Mouse (Mus musculus) midbrain, embryonic 15.5 days (tissue): Measurements from ENCODE around the gene B230217C12Rik. TPM values are rescaled to one million over a fixed set of nuclear protein-coding genes. Genes with fewer than 3 reads are reported as not detected.

Experiments used
- ATAC-seq: fragments of 200-750 bp; cut with Nextera tagmentation; replicated peaks from 2 replicates; pipeline ENCODE4 v1.8.0; 2017; ENCODE audit warnings: moderate TSS enrichment
- H3K27ac ChIP-seq: fragments of 300-500 bp; sonication (generic); 2 replicates; pipeline ENCODE4 v1.5.1; 2015; ENCODE audit warnings: mild to moderate bottlenecking, inconsistent platforms
- H3K27me3 ChIP-seq: fragments of 300-500 bp; sonication (generic); replicated peaks from 2 replicates; pipeline ENCODE4 v1.6.1; 2015; ENCODE audit warnings: inconsistent platforms
- H3K36me3 ChIP-seq: fragments of 300-500 bp; sonication (generic); replicated peaks from 2 replicates; pipeline ENCODE4 v1.6.1; 2015; ENCODE audit warnings: inconsistent platforms
- H3K4me1 ChIP-seq: fragments of 300-500 bp; sonication (generic); 2 replicates; pipeline ENCODE4 v1.6.1; 2015; ENCODE audit warnings: inconsistent platforms
- H3K4me2 ChIP-seq: fragments of 300-500 bp; sonication (generic); 2 replicates; pipeline ENCODE4 v1.6.1; 2015; ENCODE audit warnings: inconsistent platforms, mild to moderate bottlenecking, moderate library complexity
- H3K4me3 ChIP-seq: fragments of 300-500 bp; sonication (generic); 2 replicates; pipeline ENCODE4 v1.5.1; 2015; ENCODE audit warnings: mild to moderate bottlenecking, inconsistent platforms
- H3K9ac ChIP-seq: fragments of 300-500 bp; sonication (generic); 2 replicates; pipeline ENCODE4 v1.6.1; 2015; ENCODE audit warnings: mild to moderate bottlenecking, inconsistent platforms
- H3K9me3 ChIP-seq: fragments of 300-500 bp; sonication (generic); 2 replicates; pipeline ENCODE4 v1.6.1; 2016; ENCODE audit warnings: inconsistent platforms
- WGBS: fragments of 180-500 bp; shearing (Covaris S2); methylation state at CpG from one replicate; pipeline ENCODE4 v1.1.7; 2015; ENCODE audit warnings: mixed read lengths; 5-methylcytosine and 5-hydroxymethylcytosine counted together
- polyA plus RNA-seq: library from polyadenylated mRNA; unstranded; fragments of >200 nt; fragmentation: Nextera tagmentation; extraction: Ambion mirVana; gene quantifications from 2 replicates; pipeline ENCODE4 v1.2.1, GENCODE M21; 2015

Gene B230217C12Rik
- polyA plus RNA-seq, 1 experiment from 2014 or later: 33.8 TPM

DNA sequence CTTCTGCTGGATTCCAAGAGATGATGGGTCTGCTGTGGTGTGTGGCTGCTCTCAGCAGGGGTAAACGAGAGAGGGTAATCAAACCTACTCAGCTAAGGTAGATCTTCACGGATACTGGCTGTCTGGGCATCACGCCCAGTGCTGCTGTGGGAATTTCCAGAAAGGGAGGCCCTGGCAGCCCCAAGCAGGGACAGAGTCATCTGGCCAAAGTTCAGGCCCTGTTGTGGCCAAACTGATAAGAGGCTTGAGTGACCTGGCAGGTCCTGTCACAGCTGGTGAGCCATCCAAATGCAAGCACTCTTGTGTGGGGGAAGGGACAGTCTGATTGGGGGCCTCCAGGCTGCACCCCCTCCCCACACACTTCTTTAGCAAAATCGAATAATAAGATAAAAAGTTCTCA, 19.7 kb upstream of the B230217C12Rik start:
- no peaks in the 10 kb centered on the region for H3K9me3 ChIP-seq
- no peaks in the 10 kb centered on the region for H3K27me3 ChIP-seq
- no peak overlapping the region for H3K27ac ChIP-seq
- H3K36me3 ChIP-seq: peaks cover 11% of the 10 kb centered on the region; the same call in 1 of the 2 replicates
- H3K9ac ChIP-seq: no peak overlapping the region
- no peak overlapping the region for H3K4me3 ChIP-seq
- no peak for ATAC-seq
- H3K4me2 ChIP-seq: no peak overlapping the region
- 65% methylated on average over 4 of the region's 4 CpGs for WGBS
- H3K4me1 ChIP-seq: peaks cover 25% of the 10 kb centered on the region

DNA sequence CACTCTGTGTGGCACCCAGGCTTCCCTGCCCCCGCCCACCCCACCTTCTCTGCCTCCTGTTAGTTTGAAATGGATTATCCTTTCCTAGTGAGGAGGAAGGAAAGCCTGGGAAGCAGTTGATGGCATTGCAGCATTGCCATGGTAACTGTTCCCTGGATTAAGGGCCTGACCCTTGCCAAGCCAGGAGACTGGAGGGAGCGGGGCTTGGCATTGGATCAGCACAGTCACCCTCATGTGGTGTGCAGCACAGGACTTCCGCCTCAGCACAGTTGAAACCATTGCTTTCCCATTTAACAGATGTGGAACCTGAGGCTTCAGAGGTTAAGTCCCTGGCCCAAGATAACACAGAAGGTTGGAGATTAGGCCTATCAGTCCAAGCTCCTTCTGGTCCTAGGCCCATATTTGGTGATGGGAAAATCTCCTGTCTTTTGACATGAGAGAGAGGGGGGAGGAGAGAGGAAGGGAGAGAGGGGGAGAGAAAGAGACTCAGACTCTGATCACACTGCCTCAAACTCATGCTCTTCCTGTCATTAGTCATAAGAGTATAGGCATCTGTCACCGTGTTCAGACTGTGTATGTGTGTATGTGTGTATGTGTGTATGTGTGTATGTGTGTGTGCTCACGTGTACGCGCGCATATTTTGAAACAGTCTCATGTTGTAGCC, 19.0 kb upstream of the B230217C12Rik start:
- WGBS: 92% methylated on average over 8 of the region's 8 CpGs
- no peak overlapping the region for H3K27ac ChIP-seq
- no peak overlapping the region for H3K4me3 ChIP-seq
- H3K27me3 ChIP-seq: no peaks in the 10 kb centered on the region
- peaks cover 19% of the 10 kb centered on the region for H3K4me1 ChIP-seq
- ATAC-seq: no peak
- H3K4me2 ChIP-seq: no peak overlapping the region
- H3K9ac ChIP-seq: no peak overlapping the region
- peaks cover 12% of the 10 kb centered on the region; the same call in 1 of the 2 replicates for H3K36me3 ChIP-seq
- H3K9me3 ChIP-seq: no peaks in the 10 kb centered on the region

- Histone ChIP-seq H3K27me3 (no peaks in the 10 kb centered on the region), H3K4me3 (no peak overlapping the region), H3K9me3 (no peaks in the 10 kb centered on the region), H3K27ac (no peak overlapping the region), H3K4me1 (peaks cover 11% of the 10 kb centered on the region), H3K36me3 (peaks cover 20% of the 10 kb centered on the region), H3K4me2 (no peak overlapping the region), H3K9ac (no peak overlapping the region)
- WGBS: 75% methylated on average over 20 of the region's 20 CpGs
- ATAC-seq: no peak
Observed at GRCm38 (mm10) chr11:97822840-97823603, 17.6 kb upstream of the B230217C12Rik start.

DNA sequence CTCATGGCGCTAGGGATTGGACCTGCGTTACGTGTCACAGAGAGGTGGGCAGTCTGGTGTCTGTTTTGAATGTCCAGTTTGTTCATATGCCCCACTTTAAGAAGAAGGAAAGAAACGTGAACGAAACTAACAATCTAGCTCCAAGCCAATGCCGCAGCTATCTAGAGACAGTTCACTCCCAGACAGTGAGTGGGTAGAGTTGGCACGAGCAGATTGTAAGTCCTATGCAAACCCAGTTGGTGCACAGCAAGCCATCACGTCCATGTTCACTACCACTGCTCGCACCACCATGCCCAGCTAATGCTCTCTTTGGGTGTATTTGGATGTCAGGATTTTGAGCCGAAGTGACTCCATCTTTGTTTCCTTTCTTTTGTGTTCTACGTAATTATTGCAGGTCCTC, 16.4 kb upstream of the B230217C12Rik start:
- ATAC-seq: no peak
- 95% methylated on average over 11 of the region's 11 CpGs for WGBS
- Histone ChIP-seq H3K27ac (no peak overlapping the region), H3K9ac (no peak overlapping the region), H3K4me2 (no peak overlapping the region), H3K4me1 (peaks cover 3% of the 10 kb centered on the region; the same call in 1 of the 2 replicates), H3K4me3 (no peak overlapping the region), H3K36me3 (peaks cover 20% of the 10 kb centered on the region), H3K27me3 (no peaks in the 10 kb centered on the region), H3K9me3 (no peaks in the 10 kb centered on the region)

- no peak for ATAC-seq
- Histone ChIP-seq H3K4me3 (no peak overlapping the region), H3K9ac (no peak overlapping the region), H3K4me1 (peaks cover 3% of the 10 kb centered on the region; the same call in 1 of the 2 replicates), H3K27me3 (no peaks in the 10 kb centered on the region), H3K4me2 (no peak overlapping the region), H3K36me3 (peaks cover 20% of the 10 kb centered on the region), H3K27ac (no peak overlapping the region), H3K9me3 (no peaks in the 10 kb centered on the region)
- 67% methylated on average over 6 of the region's 6 CpGs for WGBS
Observed at GRCm38 (mm10) chr11:97824895-97825294, 15.7 kb upstream of the B230217C12Rik start.

- no peaks in the 10 kb centered on the region for H3K27me3 ChIP-seq
- ATAC-seq: no peak
- H3K4me2 ChIP-seq: no peak overlapping the region
- H3K4me3 ChIP-seq: no peak overlapping the region
- WGBS: 91% methylated on average over 10 of the region's 10 CpGs
- H3K4me1 ChIP-seq: peaks cover 3% of the 10 kb centered on the region; the same call in 1 of the 2 replicates
- H3K36me3 ChIP-seq: peaks cover 20% of the 10 kb centered on the region
- H3K27ac ChIP-seq: no peak overlapping the region
- H3K9me3 ChIP-seq: no peaks in the 10 kb centered on the region
- no peak overlapping the region for H3K9ac ChIP-seq
Observed at GRCm38 (mm10) chr11:97825295-97825694, 15.3 kb upstream of the B230217C12Rik start.

GRCm38 (mm10) chr11:97825971-97826370, 14.6 kb upstream of the B230217C12Rik start:
- Histone ChIP-seq H3K9ac (no peak overlapping the region), H3K27ac (no peak overlapping the region), H3K27me3 (no peaks in the 10 kb centered on the region), H3K4me3 (no peak overlapping the region), H3K4me1 (peaks cover 3% of the 10 kb centered on the region; the same call in 1 of the 2 replicates), H3K36me3 (peaks cover 22% of the 10 kb centered on the region), H3K9me3 (no peaks in the 10 kb centered on the region), H3K4me2 (no peak overlapping the region)
- ATAC-seq: no peak
- 75% methylated on average over 9 of the region's 9 CpGs for WGBS

DNA sequence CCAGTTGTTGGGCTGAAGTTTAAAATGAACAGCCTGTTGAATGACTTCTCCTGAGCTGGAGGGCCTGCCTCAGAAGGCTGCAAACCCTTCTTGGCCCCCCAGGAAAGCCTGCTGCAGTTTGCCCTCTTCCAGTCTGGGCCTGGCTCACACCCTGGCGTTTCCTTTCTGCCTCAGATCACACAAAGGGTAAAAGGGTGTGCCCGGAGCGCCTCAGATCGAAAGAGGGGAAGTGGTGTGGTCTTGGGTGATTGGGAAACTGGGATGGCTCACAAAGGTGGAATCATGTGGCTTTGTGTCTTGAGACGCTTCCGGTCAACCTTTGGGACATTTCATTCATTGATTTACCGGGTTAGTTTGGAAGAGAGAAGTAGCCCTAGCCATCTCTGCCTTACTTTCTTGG, 14.2 kb upstream of the B230217C12Rik start:
- H3K9ac ChIP-seq: no peak overlapping the region
- H3K9me3 ChIP-seq: no peaks in the 10 kb centered on the region
- no peak overlapping the region for H3K27ac ChIP-seq
- H3K4me1 ChIP-seq: peaks cover 3% of the 10 kb centered on the region; the same call in 1 of the 2 replicates
- H3K27me3 ChIP-seq: no peaks in the 10 kb centered on the region
- 81% methylated on average over 7 of the region's 7 CpGs for WGBS
- no peak overlapping the region for H3K4me3 ChIP-seq
- no peak overlapping the region for H3K4me2 ChIP-seq
- ATAC-seq: no peak
- H3K36me3 ChIP-seq: peaks cover 24% of the 10 kb centered on the region

- H3K4me1 ChIP-seq: peaks cover 3% of the 10 kb centered on the region; the same call in 1 of the 2 replicates
- H3K36me3 ChIP-seq: peaks cover 24% of the 10 kb centered on the region
- no peak overlapping the region for H3K4me3 ChIP-seq
- no peak overlapping the region for H3K9ac ChIP-seq
- no peak for ATAC-seq
- H3K27ac ChIP-seq: no peak overlapping the region
- no peak overlapping the region for H3K4me2 ChIP-seq
- no peaks in the 10 kb centered on the region for H3K9me3 ChIP-seq
- H3K27me3 ChIP-seq: no peaks in the 10 kb centered on the region
- 94% methylated on average over 6 of the region's 6 CpGs for WGBS
Observed at GRCm38 (mm10) chr11:97827654-97828053, 12.9 kb upstream of the B230217C12Rik start.

DNA sequence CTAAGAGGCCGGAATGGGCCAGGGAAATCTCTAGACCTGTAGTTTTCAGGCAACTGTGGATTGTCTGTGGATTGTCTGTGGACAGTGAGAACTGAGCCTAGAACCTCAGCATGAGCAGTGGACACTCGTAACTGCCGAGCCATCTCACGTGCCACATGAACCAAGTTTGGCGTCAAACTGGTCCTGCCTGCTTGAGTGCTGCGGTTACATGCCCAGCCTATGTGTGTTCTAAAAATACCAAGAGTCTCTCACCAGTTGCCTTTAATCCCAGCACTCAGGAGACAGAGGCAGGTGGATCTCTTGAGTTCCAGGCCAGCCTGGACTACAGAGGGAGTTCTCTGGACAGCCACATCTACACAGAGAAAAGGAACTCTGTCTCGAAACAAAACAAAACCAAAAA, 11.2 kb upstream of the B230217C12Rik start:
- H3K36me3 ChIP-seq: peaks cover 31% of the 10 kb centered on the region
- ATAC-seq: no peak
- WGBS: 96% methylated on average over 7 of the region's 7 CpGs

DNA sequence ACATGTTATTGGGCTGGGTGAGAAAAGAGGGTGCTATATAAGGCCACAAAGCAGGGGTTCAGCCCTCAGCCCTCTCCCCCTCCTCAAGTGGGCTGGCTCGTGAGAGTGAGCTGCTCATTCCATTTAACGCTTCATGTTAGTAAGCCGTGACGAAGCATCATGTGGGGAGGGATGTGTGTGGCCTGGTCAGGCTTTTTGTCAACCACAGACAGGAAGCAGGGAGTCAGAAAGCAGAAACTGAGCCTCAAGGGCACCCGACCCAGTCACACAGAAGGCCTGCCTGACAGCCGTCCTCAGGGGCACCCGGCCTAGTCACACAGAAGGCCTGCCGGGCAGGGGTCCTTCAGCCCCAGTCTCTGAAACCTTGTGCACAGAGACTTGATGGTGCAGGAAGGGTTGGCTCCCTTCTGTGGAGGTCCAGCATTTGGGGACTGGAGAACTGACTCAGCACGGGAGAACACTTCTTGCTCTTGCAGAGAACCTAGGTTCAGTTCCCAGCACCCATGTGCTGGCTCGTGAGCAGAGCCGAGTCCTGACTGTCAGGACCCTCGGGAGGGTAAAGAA, 10.6 kb upstream of the B230217C12Rik start:
- Histone ChIP-seq H3K4me1 (no peaks in the 10 kb centered on the region; the same call in 1 of the 2 replicates), H3K27me3 (no peaks in the 10 kb centered on the region), H3K36me3 (peaks cover 37% of the 10 kb centered on the region), H3K9me3 (no peaks in the 10 kb centered on the region), H3K27ac (no peak overlapping the region), H3K4me3 (no peak overlapping the region), H3K4me2 (no peak overlapping the region), H3K9ac (no peak overlapping the region)
- no peak for ATAC-seq
- 84% methylated on average over 12 of the region's 12 CpGs for WGBS

More for the DNA sequence above, 11.2 kb upstream of the B230217C12Rik start:
- Histone ChIP-seq H3K9me3 (no peaks in the 10 kb centered on the region), H3K27me3 (no peaks in the 10 kb centered on the region), H3K4me2 (no peak overlapping the region), H3K27ac (no peak overlapping the region), H3K4me1 (peaks cover 3% of the 10 kb centered on the region; the same call in 1 of the 2 replicates), H3K9ac (no peak overlapping the region), H3K4me3 (no peak overlapping the region)

DNA sequence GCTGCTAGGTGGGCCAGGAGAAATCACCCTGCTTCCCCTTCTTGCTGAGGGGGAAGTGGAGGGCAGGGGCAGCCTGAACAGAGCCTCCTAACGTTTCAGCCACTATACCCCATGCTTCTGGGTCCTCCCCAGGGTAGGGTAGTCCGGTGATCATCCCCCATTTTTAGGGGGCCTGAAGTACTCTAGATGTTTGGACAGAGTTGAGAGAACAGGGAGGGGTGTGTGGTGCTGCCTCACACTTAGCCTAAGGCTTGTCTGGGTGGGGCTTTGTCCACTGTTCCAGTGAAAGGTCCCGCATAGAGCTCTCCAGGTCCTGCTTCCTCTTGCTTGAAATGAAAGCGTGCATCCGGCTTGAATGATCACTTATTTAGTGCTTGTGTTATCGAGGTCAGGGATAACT, 10.1 kb upstream of the B230217C12Rik start:
- Histone ChIP-seq H3K4me1 (no peaks in the 10 kb centered on the region), H3K27ac (no peak overlapping the region), H3K36me3 (peaks cover 36% of the 10 kb centered on the region), H3K4me2 (no peak overlapping the region), H3K27me3 (no peaks in the 10 kb centered on the region), H3K4me3 (no peak overlapping the region), H3K9me3 (no peaks in the 10 kb centered on the region), H3K9ac (no peak overlapping the region)
- 87% methylated on average over 6 of the region's 6 CpGs for WGBS
- ATAC-seq: no peak
